Mouse (Mus musculus): Measurements from ENCODE around the gene Efna4.

GRCm38 (mm10) chr3:89295685-89296230, 42.1 kb downstream of the Efna4 start:
- TF ChIP-seq GATA1 (IDR thresholded peaks at IDR 0.05; ENCODE audit: borderline replicate concordance, low read length) (no peak), FLI1 (IDR thresholded peaks at IDR 0.05; ENCODE audit: low read length) (no peak)

Data from megakaryocyte, embryonic 14.5 days (primary cell).